Mouse (Mus musculus) yolk sac, embryonic 10.5 days (tissue): ENCODE measurements around the gene Rpl36al.

ENCODE experiments used
- DNase-seq: peaks from one replicate; pipeline ENCODE4 v3.0.0-alpha.2; 2017; ENCODE audit warnings: low spot score

Gene Rpl36al

GRCm38 (mm10) chr12:69158366-69158764 is 25.5 kb downstream of the Rpl36al start:
- no peak for DNase-seq

- no peak for DNase-seq
Measured at GRCm38 (mm10) chr12:69157107-69157506, 26.8 kb downstream of the Rpl36al start.

GRCm38 (mm10) chr12:69156436-69156835 is 27.4 kb downstream of the Rpl36al start:
- DNase-seq = no peak

GRCm38 (mm10) chr12:69155923-69156322 is 28.0 kb downstream of the Rpl36al start:
- DNase-seq = no peak

- DNase-seq = no peak
Measured at GRCm38 (mm10) chr12:69150049-69150448, 33.8 kb downstream of the Rpl36al start.

- no peak for DNase-seq
Measured at GRCm38 (mm10) chr12:69147166-69147735, 36.6 kb downstream of the Rpl36al start.

- no peak for DNase-seq
Measured at GRCm38 (mm10) chr12:69143460-69143859, 40.4 kb downstream of the Rpl36al start.

GRCm38 (mm10) chr12:69139841-69140240 is 44.0 kb downstream of the Rpl36al start:
- DNase-seq = no peak

GRCm38 (mm10) chr12:69139201-69139600 is 44.7 kb downstream of the Rpl36al start:
- DNase-seq = no peak
